Mouse (Mus musculus) forebrain, embryonic 12.5 days (tissue): ENCODE measurements around the gene Vgll4. TPM values are rescaled to one million over a fixed set of nuclear protein-coding genes. Genes with fewer than 3 reads are reported as not detected.

Experiments
- ATAC-seq: fragments of 200-750 bp; cut with Nextera tagmentation; 2 replicates; pipeline ENCODE4 v1.8.0; 2017; ENCODE audit warnings: moderate TSS enrichment; ENCODE audit not compliant: low FRiP score
- H3K27ac ChIP-seq: fragments of 300-500 bp; sonication (generic); 2 replicates; pipeline ENCODE4 v1.5.1; 2016; ENCODE audit warnings: mild to moderate bottlenecking
- H3K27me3 ChIP-seq: fragments of 300-500 bp; sonication (generic); 2 replicates; pipeline ENCODE4 v1.6.1; 2016; ENCODE audit warnings: mild to moderate bottlenecking
- H3K36me3 ChIP-seq: fragments of 300-500 bp; sonication (generic); replicated peaks from 2 replicates; pipeline ENCODE4 v1.6.1; 2016; ENCODE audit warnings: mild to moderate bottlenecking
- H3K4me1 ChIP-seq: fragments of 300-500 bp; sonication (generic); 2 replicates; pipeline ENCODE4 v1.6.1; 2016
- H3K4me2 ChIP-seq: fragments of 300-500 bp; sonication (generic); 2 replicates; pipeline ENCODE4 v1.6.1; 2016; ENCODE audit warnings: mild to moderate bottlenecking, moderate library complexity
- H3K4me3 ChIP-seq: fragments of 300-500 bp; sonication (generic); replicated peaks from 2 replicates; pipeline ENCODE4 v1.5.1; 2016; ENCODE audit warnings: mild to moderate bottlenecking
- H3K9ac ChIP-seq: fragments of 300-500 bp; sonication (generic); 2 replicates; pipeline ENCODE4 v1.6.1; 2016; ENCODE audit warnings: mild to moderate bottlenecking
- H3K9me3 ChIP-seq: fragments of 300-500 bp; sonication (generic); 2 replicates; pipeline ENCODE4 v1.6.1; 2016
- WGBS: fragments of 180-500 bp; shearing (Covaris S2); methylation state at CpG from one replicate; pipeline ENCODE4 v1.1.7; 2016; 5-methylcytosine and 5-hydroxymethylcytosine counted together
- polyA plus RNA-seq: library from polyadenylated mRNA; unstranded; fragments of >200 nt; fragmentation: Nextera tagmentation; extraction: Ambion mirVana; gene quantifications from 2 replicates; pipeline ENCODE4 v1.2.1, GENCODE M21; 2016

Gene Vgll4
- polyA plus RNA-seq, 1 experiment from 2014 or later: 96.1 TPM

GRCm38 (mm10) chr6:114920523-114921445 is 49.0 kb downstream of the Vgll4 start:
- WGBS: 4% methylated on average over 17 of the region's 17 CpGs
- H3K4me1 ChIP-seq: peaks cover 49% of the 10 kb centered on the region

GRCm38 (mm10) chr6:114919670-114920313 is 50.0 kb downstream of the Vgll4 start:
- Histone ChIP-seq H3K9me3 (no peaks in the 10 kb centered on the region), H3K4me1 (peaks cover 58% of the 10 kb centered on the region), H3K27me3 (no peaks in the 10 kb centered on the region), H3K4me2 (peak overlapping the region; percentile 71), H3K36me3 (no peaks in the 10 kb centered on the region), H3K9ac (peak overlapping the region; percentile 85), H3K27ac (peak overlapping the region; percentile 83), H3K4me3 (peak overlapping the region; percentile 64)
- no peak for ATAC-seq
- 28% methylated on average over 9 of the region's 9 CpGs for WGBS

More at GRCm38 (mm10) chr6:114920523-114921445, 49.0 kb downstream of the Vgll4 start:
- Histone ChIP-seq H3K27ac (peak overlapping the region; percentile 83), H3K9me3 (no peaks in the 10 kb centered on the region), H3K27me3 (no peaks in the 10 kb centered on the region), H3K36me3 (no peaks in the 10 kb centered on the region), H3K9ac (peak overlapping the region; percentile 85), H3K4me3 (peak overlapping the region; percentile 64), H3K4me2 (peak overlapping the region; percentile 71)
- peak; percentile 63 for ATAC-seq

- peak overlapping the region; percentile 59 for H3K27ac ChIP-seq
- H3K27me3 ChIP-seq: no peaks in the 10 kb centered on the region
- H3K4me2 ChIP-seq: peak overlapping the region; percentile 71
- H3K4me3 ChIP-seq: peak overlapping the region; percentile 64
- H3K4me1 ChIP-seq: peaks cover 66% of the 10 kb centered on the region
- no peaks in the 10 kb centered on the region for H3K36me3 ChIP-seq
- no peak for ATAC-seq
- WGBS: 85% methylated on average over 9 of the region's 9 CpGs
- H3K9me3 ChIP-seq: no peaks in the 10 kb centered on the region
- H3K9ac ChIP-seq: peak overlapping the region; percentile 85; the same call in 1 of the 2 replicates
Measured at GRCm38 (mm10) chr6:114918994-114919393, 50.8 kb downstream of the Vgll4 start.

- Histone ChIP-seq H3K4me1 (peaks cover 76% of the 10 kb centered on the region), H3K4me3 (peak overlapping the region; percentile 14), H3K36me3 (no peaks in the 10 kb centered on the region), H3K9me3 (no peaks in the 10 kb centered on the region), H3K27me3 (no peaks in the 10 kb centered on the region), H3K27ac (peak overlapping the region; percentile 59), H3K9ac (peak overlapping the region; percentile 85; the same call in 1 of the 2 replicates), H3K4me2 (peak overlapping the region; percentile 71)
- 77% methylated on average over 14 of the region's 14 CpGs for WGBS
- ATAC-seq: no peak
Measured at GRCm38 (mm10) chr6:114917770-114918635, 51.8 kb downstream of the Vgll4 start.

GRCm38 (mm10) chr6:114917129-114917528 is 52.7 kb downstream of the Vgll4 start:
- no peaks in the 10 kb centered on the region for H3K36me3 ChIP-seq
- peak overlapping the region; percentile 71 for H3K4me2 ChIP-seq
- H3K27me3 ChIP-seq: no peaks in the 10 kb centered on the region
- peak overlapping the region; percentile 24; the same call in 1 of the 2 replicates for H3K4me3 ChIP-seq
- WGBS: 48% methylated on average over 11 of the region's 11 CpGs
- H3K9me3 ChIP-seq: no peaks in the 10 kb centered on the region
- no peak for ATAC-seq
- peaks cover 85% of the 10 kb centered on the region for H3K4me1 ChIP-seq
- H3K27ac ChIP-seq: peak overlapping the region; percentile 75
- no peak overlapping the region for H3K9ac ChIP-seq

GRCm38 (mm10) chr6:114916715-114916992 is 53.1 kb downstream of the Vgll4 start:
- Histone ChIP-seq H3K27ac (peak overlapping the region; percentile 75), H3K9ac (0 out of 2 replicates have a peak overlapping the region, but pooled peaks have one; percentile 29), H3K9me3 (no peaks in the 10 kb centered on the region), H3K27me3 (no peaks in the 10 kb centered on the region), H3K4me2 (peak overlapping the region; percentile 71), H3K4me1 (peaks cover 87% of the 10 kb centered on the region), H3K4me3 (peak overlapping the region; percentile 24), H3K36me3 (no peaks in the 10 kb centered on the region)
- no peak for ATAC-seq
- WGBS: 15% methylated on average over 5 of the region's 5 CpGs

- 0 out of 2 replicates have a peak overlapping the region, but pooled peaks have one; percentile 29 for H3K9ac ChIP-seq
- no peaks in the 10 kb centered on the region for H3K36me3 ChIP-seq
- H3K4me3 ChIP-seq: peak overlapping the region; percentile 24
- 27% methylated on average over 19 of the region's 19 CpGs for whole genome bisulfite sequencing
- peak overlapping the region; percentile 88 for H3K27ac ChIP-seq
- peaks cover 92% of the 10 kb centered on the region for H3K4me1 ChIP-seq
- no peaks in the 10 kb centered on the region for H3K27me3 ChIP-seq
- H3K9me3 ChIP-seq: no peaks in the 10 kb centered on the region
- no peak for ATAC-seq
- peak overlapping the region; percentile 71 for H3K4me2 ChIP-seq
Measured at GRCm38 (mm10) chr6:114915915-114916714, 53.7 kb downstream of the Vgll4 start.

- peaks cover 80% of the 10 kb centered on the region for H3K4me1 ChIP-seq
- peak overlapping the region; percentile 40; the same call in 1 of the 2 replicates for H3K9ac ChIP-seq
- no peaks in the 10 kb centered on the region for H3K27me3 ChIP-seq
- peak overlapping the region; percentile 88 for H3K27ac ChIP-seq
- H3K4me3 ChIP-seq: peak overlapping the region; percentile 1; the same call in 1 of the 2 replicates
- peak; percentile 30 for ATAC-seq
- H3K4me2 ChIP-seq: peak overlapping the region; percentile 40
- 26% methylated on average over 10 of the region's 10 CpGs for WGBS
- no peaks in the 10 kb centered on the region for H3K9me3 ChIP-seq
- H3K36me3 ChIP-seq: no peaks in the 10 kb centered on the region
Measured at GRCm38 (mm10) chr6:114914041-114914716, 55.6 kb downstream of the Vgll4 start.

GRCm38 (mm10) chr6:114913142-114913541 is 56.7 kb downstream of the Vgll4 start:
- peaks cover 73% of the 10 kb centered on the region for H3K4me1 ChIP-seq
- 51% methylated on average over 4 of the region's 4 CpGs for WGBS
- H3K9ac ChIP-seq: no peak overlapping the region
- ATAC-seq: no peak
- no peak overlapping the region for H3K4me3 ChIP-seq
- H3K9me3 ChIP-seq: no peaks in the 10 kb centered on the region
- no peak overlapping the region for H3K4me2 ChIP-seq
- H3K36me3 ChIP-seq: 0 out of 2 replicates have a peak, but pooled peaks cover 4% of the 10 kb centered on the region
- H3K27ac ChIP-seq: no peak overlapping the region
- H3K27me3 ChIP-seq: no peaks in the 10 kb centered on the region

GRCm38 (mm10) chr6:114911540-114911939 is 58.3 kb downstream of the Vgll4 start:
- whole genome bisulfite sequencing: 89% methylated on average over 3 of the region's 3 CpGs
- no peak overlapping the region for H3K9ac ChIP-seq
- H3K36me3 ChIP-seq: 0 out of 2 replicates have a peak, but pooled peaks cover 4% of the 10 kb centered on the region
- no peak for ATAC-seq
- no peak overlapping the region for H3K27ac ChIP-seq
- no peak overlapping the region for H3K4me3 ChIP-seq
- H3K27me3 ChIP-seq: no peaks in the 10 kb centered on the region
- H3K4me1 ChIP-seq: peaks cover 72% of the 10 kb centered on the region
- no peak overlapping the region for H3K4me2 ChIP-seq
- H3K9me3 ChIP-seq: no peaks in the 10 kb centered on the region

GRCm38 (mm10) chr6:114909801-114910200 is 60.0 kb downstream of the Vgll4 start:
- Histone ChIP-seq H3K9me3 (no peaks in the 10 kb centered on the region), H3K4me2 (no peak overlapping the region), H3K27ac (no peak overlapping the region), H3K36me3 (0 out of 2 replicates have a peak, but pooled peaks cover 4% of the 10 kb centered on the region), H3K27me3 (no peaks in the 10 kb centered on the region), H3K4me1 (peaks cover 66% of the 10 kb centered on the region), H3K4me3 (no peak overlapping the region), H3K9ac (no peak overlapping the region)
- ATAC-seq: no peak
- 90% methylated on average over 7 of the region's 7 CpGs for WGBS
